Mouse (Mus musculus): Measurements from ENCODE around the gene Ythdf1.

The Ythdf1 gene

GRCm38 (mm10) chr2:180910928-180911327, 9.8 kb downstream of the Ythdf1 start:
- no peak for DNase-seq (ENCODE audit: extremely low spot score)

GRCm38 (mm10) chr2:180905556-180906221, 15.1 kb downstream of the Ythdf1 start:
- no peak for DNase-seq (ENCODE audit: extremely low spot score)

- DNase-seq (ENCODE audit: extremely low spot score), result no peak
Measured at GRCm38 (mm10) chr2:180904435-180905208, 16.1 kb downstream of the Ythdf1 start.

GRCm38 (mm10) chr2:180902086-180902485, 18.7 kb downstream of the Ythdf1 start:
- no peak for DNase-seq (ENCODE audit: extremely low spot score)

- DNase-seq (ENCODE audit: extremely low spot score), result no peak
Measured at GRCm38 (mm10) chr2:180897857-180898256, 22.9 kb downstream of the Ythdf1 start.

- no peak for DNase-seq (ENCODE audit: extremely low spot score)
Measured at GRCm38 (mm10) chr2:180896819-180897625, 23.7 kb downstream of the Ythdf1 start.

GRCm38 (mm10) chr2:180895837-180896525, 24.8 kb downstream of the Ythdf1 start:
- DNase-seq (ENCODE audit: extremely low spot score), result no peak

GRCm38 (mm10) chr2:180895321-180895720, 25.4 kb downstream of the Ythdf1 start:
- no peak for DNase-seq (ENCODE audit: extremely low spot score)

- DNase-seq (ENCODE audit: extremely low spot score), result peak; percentile 87
Measured at GRCm38 (mm10) chr2:180894734-180895133, 26.0 kb downstream of the Ythdf1 start.

- DNase-seq (ENCODE audit: extremely low spot score), result peak; percentile 76
Measured at GRCm38 (mm10) chr2:180894029-180894623, 26.6 kb downstream of the Ythdf1 start.

GRCm38 (mm10) chr2:180893537-180894028, 27.2 kb downstream of the Ythdf1 start:
- DNase-seq (ENCODE audit: extremely low spot score), result peak; percentile 63

GRCm38 (mm10) chr2:180892841-180893521, 27.8 kb downstream of the Ythdf1 start:
- peak; percentile 68 for DNase-seq (ENCODE audit: extremely low spot score)

GRCm38 (mm10) chr2:180891835-180892323, 28.9 kb downstream of the Ythdf1 start:
- DNase-seq (ENCODE audit: extremely low spot score), result peak; percentile 39

- DNase-seq (ENCODE audit: extremely low spot score), result peak; percentile 67
Measured at GRCm38 (mm10) chr2:180891075-180891834, 29.5 kb downstream of the Ythdf1 start.

- peak; percentile 80 for DNase-seq (ENCODE audit: extremely low spot score)
Measured at GRCm38 (mm10) chr2:180890422-180891074, 30.2 kb downstream of the Ythdf1 start.

- DNase-seq (ENCODE audit: extremely low spot score), result no peak
Measured at GRCm38 (mm10) chr2:180889921-180890280, 30.8 kb downstream of the Ythdf1 start.

- peak; percentile 65 for DNase-seq (ENCODE audit: extremely low spot score)
Measured at GRCm38 (mm10) chr2:180889271-180889920, 31.4 kb downstream of the Ythdf1 start.

GRCm38 (mm10) chr2:180885270-180885669, 35.5 kb downstream of the Ythdf1 start:
- no peak for DNase-seq (ENCODE audit: extremely low spot score)

- DNase-seq (ENCODE audit: extremely low spot score), result no peak
Measured at GRCm38 (mm10) chr2:180881281-180881680, 39.5 kb downstream of the Ythdf1 start.

Data from embryo, embryonic 9.5 days (tissue).